Mouse (Mus musculus) brain, embryonic 14.5 days (tissue): Measurements from ENCODE around the gene Cdyl.

Experiments
- CTCF ChIP-seq: fragments of 200-500 bp; IDR thresholded peaks from 2 replicates; pipeline ENCODE4 v1.5.1; 2012; ENCODE audit warnings: inconsistent platforms, mild to moderate bottlenecking, moderate library complexity, borderline replicate concordance; ENCODE audit not compliant: insufficient read depth, insufficient read length; ENCODE audit errors: extremely low read depth
- POLR2A ChIP-seq: fragments of 200-500 bp; IDR thresholded peaks from 2 replicates; pipeline ENCODE4 v1.6.1; 2012; ENCODE audit warnings: mild to moderate bottlenecking, inconsistent platforms, borderline replicate concordance; ENCODE audit not compliant: poor library complexity, insufficient read depth, insufficient read length, severe bottlenecking; ENCODE audit errors: extremely low read depth

GRCm38 (mm10) chr13:35627319-35627718 lies 32.3 kb upstream of the Cdyl start:
- TF ChIP-seq CTCF = no peak
- no peak for TF ChIP-seq POLR2A
